Mouse (Mus musculus): ENCODE results near the gene Hoxb9. TPM values are rescaled to one million over a fixed set of nuclear protein-coding genes. Genes with fewer than 3 reads are reported as not detected.

Gene Hoxb9
- total RNA-seq, 2 experiments from 2014 or later: not detected

GRCm38 (mm10) chr11:96281855-96282570 is 10.8 kb downstream of the Hoxb9 start, which contains the start of gene Hoxb8:
Gene Hoxb8 (plus strand): TSS chr11:96281905.
- intact Hi-C loops (cut with DNase I): no loop called here
- no peak for DNase-seq (ENCODE audit: low spot score in 2 of 2)

- DNase-seq (ENCODE audit: low spot score in 2 of 2): no peak
- intact Hi-C loops (cut with DNase I): no loop called here
These were observed 11.7 kb downstream of the Hoxb9 start for GRCm38 (mm10) chr11:96282795-96283430.

GRCm38 (mm10) chr11:96284041-96284749 is 12.9 kb downstream of the Hoxb9 start:
- intact Hi-C loops (cut with DNase I): no loop called here
- DNase-seq (ENCODE audit: low spot score in 2 of 2): no peak

- no peak for DNase-seq (ENCODE audit: low spot score in 2 of 2)
- intact Hi-C loops (cut with DNase I): no loop called here
These were observed 13.8 kb downstream of the Hoxb9 start for GRCm38 (mm10) chr11:96284774-96285734.

- no peak for DNase-seq (ENCODE audit: low spot score in 2 of 2)
- intact Hi-C loops (cut with DNase I): no loop called here
These were observed 14.8 kb downstream of the Hoxb9 start, which contains the start of gene Hoxb7 for GRCm38 (mm10) chr11:96285771-96286738. Gene Hoxb7 (plus strand): TSS chr11:96286623.

GRCm38 (mm10) chr11:96286739-96287385 is 15.6 kb downstream of the Hoxb9 start:
- no peak for DNase-seq (ENCODE audit: low spot score in 2 of 2)
- intact Hi-C loops (cut with DNase I): no loop called here

GRCm38 (mm10) chr11:96287411-96287810 is 16.2 kb downstream of the Hoxb9 start:
- intact Hi-C loops (cut with DNase I): no loop called here
- DNase-seq (ENCODE audit: low spot score in 2 of 2): no peak

- intact Hi-C loops (cut with DNase I): no loop called here
- DNase-seq (ENCODE audit: low spot score in 2 of 2): no peak
These were observed 17.4 kb downstream of the Hoxb9 start for GRCm38 (mm10) chr11:96288455-96289221.

GRCm38 (mm10) chr11:96289293-96289692 is 18.0 kb downstream of the Hoxb9 start:
- intact Hi-C loops (cut with DNase I): no loop called here
- no peak for DNase-seq (ENCODE audit: low spot score in 2 of 2)

GRCm38 (mm10) chr11:96289837-96290236 is 18.6 kb downstream of the Hoxb9 start:
- intact Hi-C loops (cut with DNase I): no loop called here
- no peak for DNase-seq (ENCODE audit: low spot score in 2 of 2)

- DNase-seq (ENCODE audit: low spot score in 2 of 2): no peak
- intact Hi-C loops (cut with DNase I): no loop called here
These were observed 19.6 kb downstream of the Hoxb9 start for GRCm38 (mm10) chr11:96290705-96291355.

GRCm38 (mm10) chr11:96291681-96292564 is 20.7 kb downstream of the Hoxb9 start, which contains the start of gene Hoxb6:
Gene Hoxb6 (plus strand): TSS chr11:96292476.
- intact Hi-C loops (cut with DNase I): no loop called here
- DNase-seq (ENCODE audit: low spot score in 2 of 2): no peak

GRCm38 (mm10) chr11:96292565-96293301 is 21.5 kb downstream of the Hoxb9 start:
- DNase-seq (ENCODE audit: low spot score in 2 of 2): no peak
- intact Hi-C loops (cut with DNase I): no loop called here

- no peak for DNase-seq (ENCODE audit: low spot score in 2 of 2)
- intact Hi-C loops (cut with DNase I): no loop called here
These were observed 22.2 kb downstream of the Hoxb9 start for GRCm38 (mm10) chr11:96293302-96293921.
